Mouse (Mus musculus): ENCODE measurements at regions not wholly inside any gene's neighbourhood (a gene's known extent, or its start where the extent isn't known, plus 50 kb on each side); places are given as distances from the start of the nearest gene placed in this dataset.
A peak's percentile ranks its signal among the peaks of the same experiment; 100 is the strongest.

DNA sequence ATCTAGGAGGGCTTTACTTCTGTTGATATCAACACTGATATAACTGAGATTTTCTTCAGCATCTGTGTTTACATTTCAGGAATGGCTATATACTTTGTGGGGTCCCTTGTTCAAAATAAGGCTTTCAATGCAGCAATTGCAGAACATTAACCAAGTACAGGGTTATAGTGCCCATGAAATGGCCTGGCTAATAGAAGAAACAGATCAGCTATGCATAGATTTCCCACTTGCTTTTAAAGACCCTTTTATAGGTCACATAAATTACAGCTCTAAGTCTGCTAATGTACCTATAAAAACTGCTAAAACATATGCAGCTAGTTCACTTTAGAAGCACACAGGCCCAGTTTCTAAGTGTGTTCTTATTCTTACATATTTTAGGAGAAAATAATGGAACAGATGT, 472.1 kb downstream of the Nup35 start:
- Histone ChIP-seq H3K9me3 (no peaks in the 10 kb centered on the region), H3K27me3 (no peaks in the 10 kb centered on the region), H3K9ac (no peak overlapping the region), H3K27ac (no peak overlapping the region), H3K4me3 (no peak overlapping the region), H3K36me3 (no peaks in the 10 kb centered on the region), H3K4me1 (peaks cover 4% of the 10 kb centered on the region; the same call in 1 of the 2 replicates), H3K4me2 (no peak overlapping the region)
- ATAC-seq (ENCODE audit: insufficient number of reproducible peaks, low FRiP score, low TSS enrichment, low read depth) = no peak

- Histone ChIP-seq H3K27me3 (no peaks in the 10 kb centered on the region), H3K4me1 (no peaks in the 10 kb centered on the region), H3K9ac (no peak overlapping the region), H3K27ac (no peak overlapping the region), H3K9me3 (no peaks in the 10 kb centered on the region), H3K4me3 (no peak overlapping the region), H3K4me2 (no peak overlapping the region), H3K36me3 (no peaks in the 10 kb centered on the region)
- 18% methylated on average over 3 of the region's 3 CpGs for WGBS
- no peak for ATAC-seq (ENCODE audit: insufficient number of reproducible peaks, low FRiP score, low TSS enrichment, low read depth)
Observed at GRCm38 (mm10) chr2:81105834-81106233, 488.8 kb downstream of the Nup35 start.

DNA sequence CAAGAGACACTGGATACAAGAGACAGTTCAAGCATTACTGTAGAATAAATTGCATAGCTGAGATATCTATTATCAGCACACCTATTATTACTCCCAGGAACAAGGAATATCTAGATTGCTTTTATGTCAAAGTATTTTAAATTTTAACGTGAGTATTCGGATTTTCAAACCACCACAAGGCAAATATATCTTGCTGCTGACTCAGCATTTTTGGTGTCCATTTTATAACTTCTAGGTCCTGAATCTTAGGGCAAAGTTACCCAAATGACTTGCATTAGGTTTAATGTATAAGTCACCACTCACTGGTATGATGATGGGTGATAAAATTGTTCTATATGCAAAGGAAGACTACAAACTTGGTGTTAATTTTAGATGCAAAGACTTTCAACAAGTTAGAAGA, 501.7 kb downstream of the Nup35 start:
- no peaks in the 10 kb centered on the region for H3K4me1 ChIP-seq
- no peak for ATAC-seq (ENCODE audit: insufficient number of reproducible peaks, low FRiP score, low TSS enrichment, low read depth)
- no peak overlapping the region for H3K27ac ChIP-seq
- no peaks in the 10 kb centered on the region for H3K27me3 ChIP-seq
- H3K4me2 ChIP-seq = no peak overlapping the region
- WGBS = 91% methylated on average over 2 of the region's 2 CpGs
- no peak overlapping the region for H3K4me3 ChIP-seq
- no peak overlapping the region for H3K9ac ChIP-seq
- H3K36me3 ChIP-seq = no peaks in the 10 kb centered on the region
- no peaks in the 10 kb centered on the region for H3K9me3 ChIP-seq

- Histone ChIP-seq H3K4me1 (no peaks in the 10 kb centered on the region), H3K4me3 (no peak overlapping the region), H3K27ac (no peak overlapping the region), H3K4me2 (no peak overlapping the region), H3K36me3 (no peaks in the 10 kb centered on the region), H3K9me3 (no peaks in the 10 kb centered on the region), H3K9ac (no peak overlapping the region), H3K27me3 (no peaks in the 10 kb centered on the region)
- no peak for ATAC-seq (ENCODE audit: insufficient number of reproducible peaks, low FRiP score, low TSS enrichment, low read depth)
- 22% methylated on average over 2 of the region's 2 CpGs for WGBS
Observed at GRCm38 (mm10) chr2:81120460-81121051, 503.5 kb downstream of the Nup35 start.

DNA sequence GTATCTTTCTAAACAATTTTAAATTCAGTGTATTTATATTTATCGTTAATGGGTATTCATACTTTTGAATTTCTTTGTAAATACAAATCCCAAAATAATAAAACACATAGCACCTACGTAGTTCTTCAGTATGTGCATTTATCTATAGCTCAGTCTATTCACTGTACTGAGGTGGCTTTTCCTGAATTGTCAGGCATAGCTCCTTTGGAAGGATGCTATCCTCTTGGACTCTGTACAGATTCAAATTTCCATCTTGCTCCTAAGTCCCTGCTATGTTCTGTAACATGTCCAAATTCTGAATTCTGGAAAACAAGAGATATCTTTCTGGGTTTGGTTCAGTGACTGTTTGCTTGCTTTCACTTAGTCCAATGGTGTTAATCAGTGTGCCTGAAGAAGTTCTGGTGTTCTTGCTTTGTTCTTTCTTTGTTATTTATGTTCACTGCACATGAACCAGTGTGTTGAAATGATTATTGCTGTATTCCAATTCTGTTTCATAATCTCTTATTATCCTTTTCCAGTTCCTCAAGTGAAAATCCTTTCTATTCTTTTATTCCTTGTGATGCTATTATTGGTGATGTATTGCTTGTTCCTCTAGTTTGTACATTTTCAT, 519.5 kb downstream of the Nup35 start:
- H3K9me3 ChIP-seq = no peaks in the 10 kb centered on the region
- no peak overlapping the region for H3K27ac ChIP-seq
- H3K36me3 ChIP-seq = no peaks in the 10 kb centered on the region
- H3K9ac ChIP-seq = no peak overlapping the region
- no peak overlapping the region for H3K4me3 ChIP-seq
- WGBS = 63% methylated on average over 2 of the region's 2 CpGs
- H3K27me3 ChIP-seq = no peaks in the 10 kb centered on the region
- ATAC-seq (ENCODE audit: insufficient number of reproducible peaks, low FRiP score, low TSS enrichment, low read depth) = no peak
- no peak overlapping the region for H3K4me2 ChIP-seq
- no peaks in the 10 kb centered on the region for H3K4me1 ChIP-seq

DNA sequence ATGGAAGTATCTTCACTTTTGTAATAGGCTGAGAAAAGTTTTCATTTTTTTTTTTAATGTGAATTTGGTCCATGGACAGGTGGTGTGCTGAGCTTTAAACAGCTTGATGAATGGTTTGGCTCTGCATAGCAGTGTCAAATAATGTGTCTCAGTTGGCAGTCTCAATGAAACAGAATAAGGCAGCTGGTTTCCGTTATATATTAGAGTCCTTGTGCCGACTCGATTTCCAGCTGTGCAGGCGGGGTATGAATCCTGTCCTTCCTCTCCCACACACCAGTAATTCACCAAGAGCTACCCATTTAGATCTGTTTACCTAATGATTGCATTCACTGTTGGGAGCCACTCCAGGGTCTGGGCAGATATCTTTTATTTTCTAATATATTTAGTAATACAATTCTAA, 526.6 kb downstream of the Nup35 start:
- Histone ChIP-seq H3K36me3 (no peaks in the 10 kb centered on the region), H3K4me3 (no peak overlapping the region), H3K27me3 (no peaks in the 10 kb centered on the region), H3K4me2 (no peak overlapping the region), H3K27ac (no peak overlapping the region), H3K9ac (no peak overlapping the region), H3K9me3 (no peaks in the 10 kb centered on the region), H3K4me1 (no peaks in the 10 kb centered on the region)
- WGBS = 22% methylated on average over 4 of the region's 4 CpGs
- 0 out of 2 replicates have a peak, but pooled peaks have one; percentile 44 for ATAC-seq (ENCODE audit: insufficient number of reproducible peaks, low FRiP score, low TSS enrichment, low read depth)

DNA sequence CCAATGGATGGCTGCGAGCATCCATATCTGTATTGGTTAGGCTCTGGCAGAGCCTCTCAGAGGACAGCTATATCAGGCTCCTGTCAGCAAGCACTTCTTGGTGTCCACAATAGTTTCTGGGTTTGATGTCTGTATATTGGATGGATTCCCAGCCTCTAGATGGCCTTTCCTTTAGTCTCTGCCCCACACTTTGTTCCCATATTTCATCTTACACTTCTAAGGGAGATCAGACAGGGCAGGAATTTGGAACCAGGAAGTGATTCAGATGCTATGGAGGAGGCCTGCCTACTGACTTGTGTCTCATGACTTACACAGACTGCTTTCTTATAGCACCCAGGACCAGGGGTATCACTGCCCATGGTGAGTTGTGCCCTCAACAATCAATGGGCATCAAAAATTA, 529.4 kb downstream of the Nup35 start:
- H3K9me3 ChIP-seq = no peaks in the 10 kb centered on the region
- H3K4me2 ChIP-seq = no peak overlapping the region
- H3K9ac ChIP-seq = no peak overlapping the region
- no peak for ATAC-seq (ENCODE audit: insufficient number of reproducible peaks, low FRiP score, low TSS enrichment, low read depth)
- no peak overlapping the region for H3K4me3 ChIP-seq
- no peaks in the 10 kb centered on the region; the same call in 1 of the 2 replicates for H3K4me1 ChIP-seq
- no peak overlapping the region for H3K27ac ChIP-seq
- no peaks in the 10 kb centered on the region for H3K27me3 ChIP-seq
- WGBS = 94% methylated on average over 1 of the region's 1 CpGs
- no peaks in the 10 kb centered on the region for H3K36me3 ChIP-seq

- Histone ChIP-seq H3K4me3 (no peak overlapping the region), H3K9ac (no peak overlapping the region), H3K36me3 (no peaks in the 10 kb centered on the region), H3K4me1 (no peaks in the 10 kb centered on the region; the same call in 1 of the 2 replicates), H3K27ac (no peak overlapping the region), H3K9me3 (no peaks in the 10 kb centered on the region), H3K27me3 (no peaks in the 10 kb centered on the region), H3K4me2 (no peak overlapping the region)
- WGBS = 44% methylated on average over 1 of the region's 1 CpGs
- no peak for ATAC-seq (ENCODE audit: insufficient number of reproducible peaks, low FRiP score, low TSS enrichment, low read depth)
Observed at GRCm38 (mm10) chr2:81148112-81148511, 531.1 kb downstream of the Nup35 start.

GRCm38 (mm10) chr2:81182421-81182820, 565.4 kb downstream of the Nup35 start:
- H3K4me3 ChIP-seq = no peak overlapping the region
- H3K9me3 ChIP-seq = no peaks in the 10 kb centered on the region
- H3K27ac ChIP-seq = no peak overlapping the region
- no peak overlapping the region for H3K4me2 ChIP-seq
- no peaks in the 10 kb centered on the region for H3K36me3 ChIP-seq
- no peaks in the 10 kb centered on the region for H3K4me1 ChIP-seq
- H3K9ac ChIP-seq = no peak overlapping the region
- ATAC-seq (ENCODE audit: insufficient number of reproducible peaks, low FRiP score, low TSS enrichment, low read depth) = no peak
- H3K27me3 ChIP-seq = no peaks in the 10 kb centered on the region
- 47% methylated on average over 2 of the region's 2 CpGs for WGBS

DNA sequence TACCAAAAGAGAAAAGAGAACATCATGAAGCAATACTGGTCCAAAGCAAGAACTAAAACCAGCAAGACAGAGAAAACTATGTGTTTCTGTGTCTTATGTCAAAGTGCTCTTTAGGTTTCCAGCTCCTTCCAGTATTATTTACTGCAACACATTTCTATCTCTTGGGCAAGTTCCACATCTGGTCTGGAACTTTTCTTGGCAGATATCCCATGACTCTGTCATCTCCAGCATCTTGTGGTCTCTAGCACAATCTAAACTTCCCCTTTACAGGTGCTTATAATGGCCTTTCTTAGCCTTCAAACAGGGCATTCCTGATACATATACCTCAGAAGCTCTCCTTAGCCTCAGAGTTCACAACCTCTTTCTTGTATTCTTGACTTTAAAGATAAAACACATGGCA, 568.9 kb downstream of the Nup35 start:
- H3K9me3 ChIP-seq = no peaks in the 10 kb centered on the region
- no peak overlapping the region for H3K4me2 ChIP-seq
- no peak overlapping the region for H3K4me3 ChIP-seq
- no peak overlapping the region for H3K27ac ChIP-seq
- ATAC-seq (ENCODE audit: insufficient number of reproducible peaks, low FRiP score, low TSS enrichment, low read depth) = no peak
- H3K4me1 ChIP-seq = no peaks in the 10 kb centered on the region
- no peaks in the 10 kb centered on the region for H3K36me3 ChIP-seq
- no peaks in the 10 kb centered on the region for H3K27me3 ChIP-seq
- H3K9ac ChIP-seq = no peak overlapping the region

DNA sequence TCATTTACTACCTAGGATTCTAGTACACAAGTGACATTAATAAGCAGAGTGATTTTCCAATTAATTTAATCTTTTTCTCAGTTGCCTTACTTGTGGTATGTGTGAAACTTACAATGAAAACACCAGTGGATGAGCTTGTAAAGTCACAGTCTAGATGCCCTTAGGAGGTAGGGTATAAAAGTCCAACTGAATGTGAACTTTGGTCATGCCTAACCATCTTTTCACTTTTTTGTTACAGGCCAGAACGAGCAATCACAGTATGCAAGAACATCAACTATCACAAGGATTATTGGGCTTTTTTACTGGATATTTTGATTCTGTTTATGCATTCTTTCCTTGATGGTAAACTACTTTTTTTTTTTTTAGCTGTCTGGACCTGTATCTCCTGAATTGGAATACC, 573.8 kb downstream of the Nup35 start:
- Histone ChIP-seq H3K36me3 (no peaks in the 10 kb centered on the region), H3K4me3 (no peak overlapping the region), H3K27me3 (no peaks in the 10 kb centered on the region), H3K4me1 (no peaks in the 10 kb centered on the region), H3K4me2 (no peak overlapping the region), H3K9ac (no peak overlapping the region), H3K27ac (no peak overlapping the region), H3K9me3 (no peaks in the 10 kb centered on the region)
- 81% methylated on average over 1 of the region's 1 CpGs for WGBS
- no peak for ATAC-seq (ENCODE audit: insufficient number of reproducible peaks, low FRiP score, low TSS enrichment, low read depth)

DNA sequence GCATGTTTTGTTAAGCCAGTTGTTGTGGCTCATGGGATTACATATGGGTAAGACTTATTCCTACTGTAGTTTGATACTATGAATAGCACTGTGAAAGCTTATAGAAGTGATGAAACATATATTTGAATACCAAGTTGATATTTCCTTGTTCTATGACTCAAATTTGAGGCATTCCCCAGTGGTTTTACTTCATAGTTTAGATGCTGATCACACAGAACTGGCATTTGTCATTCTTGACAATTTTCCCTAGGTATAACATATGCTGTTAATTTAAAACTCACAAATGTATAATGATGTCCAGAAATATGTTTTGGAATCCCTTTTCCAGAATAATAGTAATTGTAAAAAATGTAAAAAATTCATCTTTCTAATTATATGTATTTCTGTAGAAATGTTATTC, 583.5 kb downstream of the Nup35 start:
- H3K36me3 ChIP-seq = no peaks in the 10 kb centered on the region
- H3K9ac ChIP-seq = no peak overlapping the region
- no peak overlapping the region for H3K27ac ChIP-seq
- ATAC-seq (ENCODE audit: insufficient number of reproducible peaks, low FRiP score, low TSS enrichment, low read depth) = no peak
- no peak overlapping the region for H3K4me2 ChIP-seq
- H3K9me3 ChIP-seq = no peaks in the 10 kb centered on the region
- H3K4me1 ChIP-seq = no peaks in the 10 kb centered on the region
- H3K27me3 ChIP-seq = no peaks in the 10 kb centered on the region
- H3K4me3 ChIP-seq = no peak overlapping the region

Measured in limb, embryonic 15.5 days (tissue).